Mouse (Mus musculus): ENCODE measurements around the gene Mtor.

DNA sequence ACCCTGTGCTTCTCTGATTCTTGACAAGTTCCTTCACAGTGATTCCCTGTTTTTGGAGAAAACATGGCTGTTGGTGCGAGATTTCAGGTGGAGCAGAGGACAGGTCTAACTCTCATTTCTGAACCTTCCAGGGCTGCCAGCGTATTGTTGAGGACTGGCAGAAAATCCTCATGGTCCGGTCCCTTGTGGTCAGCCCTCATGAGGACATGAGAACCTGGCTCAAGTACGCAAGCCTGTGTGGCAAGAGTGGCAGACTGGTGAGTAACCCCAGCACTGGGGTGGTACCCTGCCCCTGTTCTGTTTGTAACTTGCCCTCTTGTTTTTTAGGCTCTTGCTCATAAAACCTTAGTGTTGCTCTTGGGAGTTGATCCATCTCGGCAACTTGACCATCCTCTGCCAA lies 81.9 kb downstream of the Mtor start:
- no peak for TF ChIP-seq CTCF (IDR thresholded peaks at IDR 0.05; ENCODE audit: low read depth)
- TF ChIP-seq EP300 (IDR thresholded peaks at IDR 0.05; ENCODE audit: low read depth) = no peak
